Mouse (Mus musculus) CH12.LX (cell line): ENCODE measurements around the gene Rnf43. TPM values are rescaled to one million over a fixed set of nuclear protein-coding genes. Genes with fewer than 3 reads are reported as not detected.

Experiments used
- DNase-seq: peaks from one replicate; pipeline ENCODE4 v3.0.0-alpha.2; 2013; ENCODE audit errors: extremely low read depth
- H3K27ac ChIP-seq: 2 replicates; pipeline ENCODE4 v1.5.1; 2012; ENCODE audit warnings: low read depth, mild to moderate bottlenecking, control low read depth, moderate library complexity; ENCODE audit not compliant: insufficient read depth
- H3K27me3 ChIP-seq: replicated peaks from 2 replicates; pipeline ENCODE3; 2012; ENCODE audit warnings: inconsistent platforms
- H3K36me3 ChIP-seq, 2 experiments: replicated peaks in 1 of 2; 2 replicates each; pipeline versions ENCODE3 to v1.6.1; 2012; ENCODE audit warnings: inconsistent platforms in 1 of 2, low read length in 1 of 2, mild to moderate bottlenecking in 1 of 2, mixed read lengths in 1 of 2, moderate library complexity in 1 of 2; ENCODE audit not compliant: control insufficient read depth in 1 of 2, insufficient read depth in 1 of 2
- H3K4me1 ChIP-seq, 2 experiments: 2 replicates each; pipeline ENCODE4 v1.6.1; 2012; ENCODE audit warnings: inconsistent platforms in 1 of 2, moderate library complexity in 1 of 2; ENCODE audit not compliant: insufficient read depth in 2 of 2, control insufficient read depth in 1 of 2
- H3K4me2 ChIP-seq: 2 replicates; pipeline ENCODE4 v1.6.1; 2012; ENCODE audit warnings: low read depth, mild to moderate bottlenecking, control low read depth; ENCODE audit not compliant: poor library complexity, insufficient read depth, severe bottlenecking
- H3K4me3 ChIP-seq, 3 experiments: fragments of 150-350 bp in 1 of 3; sonication (generic) in 1 of 3; replicated peaks in 1 of 3; 2 replicates each; pipeline versions ENCODE3 to v1.5.1; 2011 to 2012; ENCODE audit warnings: low read depth in 2 of 3, low read length in 2 of 3, mild to moderate bottlenecking in 2 of 3, moderate library complexity in 2 of 3, control low read depth in 1 of 3, improper control_type of control experiment in 1 of 3, inconsistent platforms in 1 of 3, mixed read lengths in 1 of 3; ENCODE audit not compliant: poor library complexity in 1 of 3
- H3K79me2 ChIP-seq: replicated peaks from 2 replicates; pipeline ENCODE4 v1.6.1; 2012; ENCODE audit warnings: mild to moderate bottlenecking, moderate library complexity; ENCODE audit not compliant: control insufficient read depth, poor library complexity, insufficient read depth, severe bottlenecking; ENCODE audit errors: extremely low read depth
- H3K9ac ChIP-seq: 2 replicates; pipeline ENCODE4 v1.6.1; 2012; ENCODE audit warnings: low read depth, mild to moderate bottlenecking, control low read depth, moderate library complexity; ENCODE audit not compliant: insufficient read depth
- H3K9me3 ChIP-seq: replicated peaks from 2 replicates; pipeline ENCODE3; 2012; ENCODE audit warnings: low read length, inconsistent platforms, mixed read lengths
- ELF1 ChIP-seq: IDR thresholded peaks from 2 replicates; pipeline ENCODE4 v1.6.1; 2014; ENCODE audit warnings: low read depth, mild to moderate bottlenecking, inconsistent platforms, low read length, improper control_type of control experiment
- EP300 ChIP-seq: IDR thresholded peaks from 2 replicates; pipeline ENCODE4 v1.6.1; 2011; ENCODE audit warnings: low read length, improper control_type of control experiment
- ETS1 ChIP-seq: conservative IDR thresholded peaks from 2 replicates; pipeline ENCODE4 v1.6.1; 2012; ENCODE audit warnings: low read depth, mild to moderate bottlenecking, inconsistent platforms, low read length, improper control_type of control experiment, moderate library complexity
- IRF4 ChIP-seq: IDR thresholded peaks from 2 replicates; pipeline ENCODE4 v1.6.1; 2014; ENCODE audit warnings: low read depth, mild to moderate bottlenecking, inconsistent platforms, low read length, improper control_type of control experiment
- KAT2A ChIP-seq: IDR thresholded peaks from 2 replicates; pipeline ENCODE4 v1.6.1; 2012; ENCODE audit warnings: low read length, improper control_type of control experiment, inconsistent platforms; ENCODE audit not compliant: insufficient replicate concordance
- MAX ChIP-seq: IDR thresholded peaks from 2 replicates; pipeline ENCODE4 v1.6.1; 2011; ENCODE audit warnings: low read length, improper control_type of control experiment
- MEF2A ChIP-seq: IDR thresholded peaks from 2 replicates; pipeline ENCODE4 v1.6.1; 2014; ENCODE audit warnings: low read depth, mild to moderate bottlenecking, inconsistent platforms, low read length, improper control_type of control experiment, borderline replicate concordance
- MXI1 ChIP-seq: IDR thresholded peaks from 2 replicates; pipeline ENCODE4 v1.6.1; 2011; ENCODE audit warnings: mild to moderate bottlenecking, low read depth, low read length, improper control_type of control experiment
- MYC ChIP-seq: IDR thresholded peaks from 2 replicates; pipeline ENCODE4 v1.6.1; 2011; ENCODE audit warnings: low read depth, mild to moderate bottlenecking, improper control_type of control experiment, low read length
- NRF1 ChIP-seq: IDR thresholded peaks from 2 replicates; pipeline ENCODE4 v1.6.1; 2014; ENCODE audit warnings: low read depth, mild to moderate bottlenecking, inconsistent platforms, low read length, improper control_type of control experiment, moderate library complexity
- PAX5 ChIP-seq: IDR thresholded peaks from 2 replicates; pipeline ENCODE4 v1.6.1; 2012; ENCODE audit warnings: low read length, inconsistent platforms, mixed read lengths
- SIN3A ChIP-seq: IDR thresholded peaks from 2 replicates; pipeline ENCODE4 v1.6.1; 2012; ENCODE audit warnings: low read length, improper control_type of control experiment, inconsistent platforms
- UBTF ChIP-seq: IDR thresholded peaks from 2 replicates; pipeline ENCODE4 v1.6.1; 2012; ENCODE audit warnings: low read depth, mild to moderate bottlenecking, inconsistent platforms, low read length, improper control_type of control experiment, moderate library complexity
- USF2 ChIP-seq: conservative IDR thresholded peaks from 2 replicates; pipeline ENCODE4 v1.6.1; 2011; ENCODE audit warnings: low read depth, low read length, improper control_type of control experiment
- dilution Hi-C: fragments of 300-500 bp; cut with MboI; formaldehyde crosslinking; loops from 2 replicates; pipeline ENCODE4 v1.14.3; 2020; ENCODE audit warnings: low sequenced_read_pairs; ENCODE audit not compliant: extremely low pct_unique_long_range_greater_than_20kb, extremely low pct_ligation_motif_present
- in situ Hi-C: fragments of 300-500 bp; cut with MboI; formaldehyde crosslinking; loops from 3 replicates; pipeline ENCODE4 v1.14.3; 2019; ENCODE audit warnings: low sequenced_read_pairs, low pct_ligation_motif_present, low pct_unique_long_range_greater_than_20kb, mixed read lengths
- polyA plus RNA-seq: library from polyadenylated mRNA; unstranded; fragments of >175 nt; gene quantifications from 2 replicates; pipeline ENCODE4 v1.2.1, GENCODE M21; 2012; ENCODE audit warnings: low read depth; ENCODE audit not compliant: insufficient read length
- total RNA-seq, 2 experiments: library from RNA; depleted of rRNA; stranded (reverse); fragments of 300-350 nt in 1 of 2; fragments of >200 nt in 1 of 2; gene quantifications; 2 replicates each; pipeline ENCODE4 v1.2.3; 2012 to 2014

Gene Rnf43
- total and polyA plus RNA-seq, 3 experiments = 12.2 to 27.7 (median 26.3) TPM

DNA sequence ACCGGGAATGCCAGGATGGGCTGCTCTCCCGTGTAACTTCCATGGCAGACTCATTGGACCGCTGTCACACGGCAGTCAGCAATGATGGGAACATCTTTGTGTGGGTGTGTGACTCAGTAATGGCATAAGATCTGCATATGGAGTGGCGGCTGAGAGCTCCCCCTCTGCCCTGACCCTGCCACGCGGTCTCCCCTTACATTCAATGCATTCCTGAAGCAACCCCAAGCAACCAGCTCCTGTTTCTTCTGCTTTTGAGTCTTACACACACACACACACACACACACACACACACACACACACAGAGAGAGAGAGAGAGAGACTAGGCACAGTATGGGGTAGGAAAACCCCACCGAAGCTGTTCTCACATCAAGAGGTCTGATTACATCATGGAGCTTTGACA is 45.0 kb downstream of the Rnf43 start:
- Histone ChIP-seq H3K4me2 (no peak overlapping the region), H3K36me3 (peaks cover 25 to 86% of the 10 kb centered on the region in 2 experiments), H3K79me2 (peaks cover 21% of the 10 kb centered on the region), H3K9ac (no peak overlapping the region)
- in situ Hi-C loops = no loop called here
- TF ChIP-seq IRF4 (peak; percentile 39; the same call in 1 of the 2 replicates), PAX5 (no peak), ETS1 (peak; percentile 30; the same call in 1 of the 2 replicates), MYC (no peak), EP300 (0 out of 2 replicates have a peak, but pooled peaks have one; percentile 5)
- TF ChIP-seq, all 38 proteins: peak for 3
- peaks cover 21 to 58% of the 10 kb centered on the region in 2 experiments for H3K4me1 ChIP-seq
- dilution Hi-C loops = no loop called here
- H3K9me3 ChIP-seq = no peaks in the 10 kb centered on the region
- 0 out of 2 replicates have a peak overlapping the region, but pooled peaks have one; percentile 27 for H3K27ac ChIP-seq
- H3K27me3 ChIP-seq = no peaks in the 10 kb centered on the region
- DNase-seq = no peak
- H3K4me3 ChIP-seq = no peak overlapping the region

DNA sequence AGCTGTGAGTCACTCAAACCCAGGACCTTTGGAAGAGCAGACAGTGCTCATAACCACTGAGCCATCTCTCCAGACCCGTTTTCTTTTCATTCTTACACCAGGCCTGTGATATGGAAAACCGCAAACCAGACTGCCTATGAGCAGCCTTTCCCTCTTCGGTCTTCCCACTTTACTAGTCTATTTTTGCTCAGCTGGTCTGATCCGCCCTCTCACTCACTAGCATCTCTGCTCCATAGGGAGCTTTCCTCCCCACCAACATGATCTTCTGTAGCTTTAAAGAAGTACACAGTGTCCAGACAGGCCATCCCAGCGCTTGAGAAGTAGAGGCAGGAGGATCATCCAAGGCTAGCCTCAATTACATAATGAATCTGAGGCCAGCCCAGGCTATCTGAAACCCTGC is 46.5 kb downstream of the Rnf43 start:
- peaks cover 23 to 85% of the 10 kb centered on the region in 2 experiments for H3K36me3 ChIP-seq
- no peak for DNase-seq
- H3K4me3 ChIP-seq = no peak overlapping the region
- no peaks in the 10 kb centered on the region for H3K9me3 ChIP-seq
- H3K79me2 ChIP-seq = peaks cover 16% of the 10 kb centered on the region
- no peak overlapping the region for H3K4me2 ChIP-seq
- peaks cover 21 to 54% of the 10 kb centered on the region in 2 experiments for H3K4me1 ChIP-seq
- in situ Hi-C loops = no loop called here
- H3K27me3 ChIP-seq = no peaks in the 10 kb centered on the region
- H3K9ac ChIP-seq = no peak overlapping the region
- dilution Hi-C loops = no loop called here
- no peak overlapping the region for H3K27ac ChIP-seq
- no peak for TF ChIP-seq UBTF
- TF ChIP-seq ELF1 = no peak
- no peak for TF ChIP-seq IRF4
- TF ChIP-seq MEF2A = no peak
- TF ChIP-seq MAX = no peak
- no peak for TF ChIP-seq SIN3A
- no peak for TF ChIP-seq NRF1
- no peak for TF ChIP-seq KAT2A
- no peak for TF ChIP-seq USF2
- no peak for TF ChIP-seq MXI1
